Mouse (Mus musculus): ENCODE results near the gene Faf1.
A peak's percentile ranks its signal among the peaks of the same experiment; 100 is the strongest.

Faf1 gene

GRCm38 (mm10) chr4:109676218-109677215 is at the start of gene Faf1:
Gene Faf1, plus strand, starts transcription at chr4:109676588.
- peak; percentile 98 for DNase-seq (ENCODE audit: inconsistent ontology term)

GRCm38 (mm10) chr4:109630215-109630614 is 46.2 kb upstream of the Faf1 start:
- DNase-seq (ENCODE audit: inconsistent ontology term), result no peak

- no peak for DNase-seq (ENCODE audit: inconsistent ontology term)
Measured at GRCm38 (mm10) chr4:109631029-109631428, 45.4 kb upstream of the Faf1 start.

GRCm38 (mm10) chr4:109634971-109635370 is 41.4 kb upstream of the Faf1 start:
- DNase-seq (ENCODE audit: inconsistent ontology term), result no peak

GRCm38 (mm10) chr4:109639356-109639755 is 37.0 kb upstream of the Faf1 start:
- DNase-seq (ENCODE audit: inconsistent ontology term), result no peak

GRCm38 (mm10) chr4:109640141-109640540 is 36.2 kb upstream of the Faf1 start:
- no peak for DNase-seq (ENCODE audit: inconsistent ontology term)

- no peak for DNase-seq (ENCODE audit: inconsistent ontology term)
Measured at GRCm38 (mm10) chr4:109641451-109641850, 34.9 kb upstream of the Faf1 start.

GRCm38 (mm10) chr4:109647281-109647680 is 29.1 kb upstream of the Faf1 start:
- DNase-seq (ENCODE audit: inconsistent ontology term), result no peak

GRCm38 (mm10) chr4:109649331-109649730 is 27.1 kb upstream of the Faf1 start:
- DNase-seq (ENCODE audit: inconsistent ontology term), result no peak

- DNase-seq (ENCODE audit: inconsistent ontology term), result no peak
Measured at GRCm38 (mm10) chr4:109653251-109653650, 23.1 kb upstream of the Faf1 start.

GRCm38 (mm10) chr4:109654701-109655100 is 21.7 kb upstream of the Faf1 start:
- no peak for DNase-seq (ENCODE audit: inconsistent ontology term)

GRCm38 (mm10) chr4:109655738-109656137 is 20.6 kb upstream of the Faf1 start:
- peak; percentile 20 for DNase-seq (ENCODE audit: inconsistent ontology term)

GRCm38 (mm10) chr4:109656301-109656700 is 20.1 kb upstream of the Faf1 start:
- DNase-seq (ENCODE audit: inconsistent ontology term), result peak; percentile 22

- peak; percentile 69 for DNase-seq (ENCODE audit: inconsistent ontology term)
Measured at GRCm38 (mm10) chr4:109657021-109657850, 19.2 kb upstream of the Faf1 start.

- no peak for DNase-seq (ENCODE audit: inconsistent ontology term)
Measured at GRCm38 (mm10) chr4:109657851-109658500, 18.4 kb upstream of the Faf1 start.

- DNase-seq (ENCODE audit: inconsistent ontology term), result peak; percentile 16
Measured at GRCm38 (mm10) chr4:109658826-109659225, 17.6 kb upstream of the Faf1 start.

- no peak for DNase-seq (ENCODE audit: inconsistent ontology term)
Measured at GRCm38 (mm10) chr4:109659571-109659970, 16.8 kb upstream of the Faf1 start.

- DNase-seq (ENCODE audit: inconsistent ontology term), result peak; percentile 25
Measured at GRCm38 (mm10) chr4:109660568-109660967, 15.8 kb upstream of the Faf1 start.

- peak; percentile 62 for DNase-seq (ENCODE audit: inconsistent ontology term)
Measured at GRCm38 (mm10) chr4:109661183-109661582, 15.2 kb upstream of the Faf1 start.

GRCm38 (mm10) chr4:109662271-109662670 is 14.1 kb upstream of the Faf1 start:
- DNase-seq (ENCODE audit: inconsistent ontology term), result peak; percentile 46

GRCm38 (mm10) chr4:109664091-109664490 is 12.3 kb upstream of the Faf1 start:
- DNase-seq (ENCODE audit: inconsistent ontology term), result no peak

Measured in Muller cell, postnatal 12 days (primary cell).